Mouse (Mus musculus) E14TG2a.4 (cell line): Measurements from ENCODE around the gene Angptl6.
"Not testable (repeated sequence)": the region's sequence is repeated elsewhere in the genome, so short reads cannot be mapped to it uniquely, and the experiment has no call there.

Experiments used
- CTCF ChIP-seq: conservative IDR thresholded peaks from 2 replicates; pipeline ENCODE4 v1.5.1; 2014; ENCODE audit warnings: low read length
- NANOG ChIP-seq: IDR thresholded peaks from 2 replicates; pipeline ENCODE4 v1.6.1; 2014; ENCODE audit warnings: borderline replicate concordance, low read length, mixed read lengths

GRCm38 (mm10) chr9:20835431-20835954 lies 44.0 kb downstream of the Angptl6 start:
- TF ChIP-seq CTCF, NANOG: not testable (repeated sequence)
